Mouse (Mus musculus) forebrain, embryonic 14.5 days (tissue): ENCODE measurements around the gene Ylpm1. TPM values are rescaled to one million over a fixed set of nuclear protein-coding genes. Genes with fewer than 3 reads are reported as not detected.

Source experiments
- ATAC-seq: fragments of 200-750 bp; cut with Nextera tagmentation; 2 replicates; pipeline ENCODE4 v1.8.0; 2017; ENCODE audit warnings: mild to moderate bottlenecking, moderate library complexity
- DNase-seq: peaks from one replicate; pipeline ENCODE4 v3.0.0-alpha.2; 2015; ENCODE audit warnings: low spot score
- H3K27ac ChIP-seq: fragments of 300-500 bp; sonication (generic); 2 replicates; pipeline ENCODE4 v1.5.1; 2014; ENCODE audit warnings: low read depth, mild to moderate bottlenecking, control low read depth, low read length, moderate library complexity
- H3K27me3 ChIP-seq: fragments of 300-500 bp; sonication (generic); replicated peaks from 2 replicates; pipeline ENCODE4 v1.6.1; 2014; ENCODE audit warnings: low read length, control low read depth, mixed read lengths; ENCODE audit not compliant: control insufficient read depth, insufficient read depth
- H3K36me3 ChIP-seq: fragments of 300-500 bp; sonication (generic); 2 replicates; pipeline ENCODE4 v1.6.1; 2014; ENCODE audit warnings: low read length, control low read depth; ENCODE audit not compliant: control insufficient read depth, insufficient read depth
- H3K4me1 ChIP-seq: fragments of 300-500 bp; sonication (generic); 2 replicates; pipeline ENCODE4 v1.6.1; 2014; ENCODE audit warnings: antibody characterized with exemption, low read length, control low read depth; ENCODE audit not compliant: control insufficient read depth, insufficient read depth
- H3K4me2 ChIP-seq: fragments of 300-500 bp; sonication (generic); 2 replicates; pipeline ENCODE4 v1.6.1; 2014; ENCODE audit warnings: mild to moderate bottlenecking, control low read depth, low read length
- H3K4me3 ChIP-seq: fragments of 300-500 bp; sonication (generic); 2 replicates; pipeline ENCODE4 v1.5.1; 2014; ENCODE audit warnings: low read depth, low read length, control low read depth
- H3K9ac ChIP-seq: fragments of 300-500 bp; sonication (generic); 2 replicates; pipeline ENCODE4 v1.6.1; 2014; ENCODE audit warnings: mild to moderate bottlenecking, low read length, control low read depth, moderate library complexity
- H3K9me3 ChIP-seq: fragments of 300-500 bp; sonication (generic); replicated peaks from 2 replicates; pipeline ENCODE4 v1.6.1; 2016; ENCODE audit warnings: low read length, control low read depth, mixed read lengths; ENCODE audit not compliant: control insufficient read depth
- WGBS: fragments of 180-500 bp; shearing (Covaris S2); extraction: QIAGEN DNeasy Blood & Tissue Kit; methylation state at CpG from one replicate; pipeline ENCODE4 v1.1.7; 2014; 5-methylcytosine and 5-hydroxymethylcytosine counted together
- polyA plus RNA-seq: library from polyadenylated mRNA; unstranded; fragments of >200 nt; fragmentation: Nextera tagmentation; extraction: Ambion mirVana; gene quantifications from 2 replicates; pipeline ENCODE4 v1.2.1, GENCODE M21; 2014

The Ylpm1 gene
- polyA plus RNA-seq, 1 experiment from 2014 or later, result 32.4 TPM

DNA sequence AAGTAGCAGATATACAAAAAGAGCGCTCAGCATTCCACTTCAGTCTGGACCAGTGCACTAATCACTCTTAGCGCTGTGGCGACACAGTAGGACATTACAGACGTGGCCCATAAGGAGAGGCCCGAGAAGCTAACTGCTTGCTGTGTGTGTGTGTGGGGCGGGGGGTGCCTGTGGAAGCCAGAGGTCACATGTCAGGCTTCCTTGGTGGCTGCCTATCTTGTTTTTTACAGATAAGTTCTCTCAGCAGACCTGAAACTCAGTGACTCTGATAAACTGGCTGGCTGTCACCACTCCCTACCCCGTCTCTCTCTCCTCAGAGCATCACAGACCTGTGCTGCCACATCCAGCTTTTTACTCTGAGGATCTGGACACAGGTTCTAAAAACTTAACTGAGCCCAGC lies 33.5 kb upstream of the Ylpm1 start:
- H3K4me1 ChIP-seq, result no peaks in the 10 kb centered on the region
- H3K9me3 ChIP-seq, result no peaks in the 10 kb centered on the region
- H3K4me3 ChIP-seq, result no peak overlapping the region
- DNase-seq, result no peak
- WGBS, result 82% methylated on average over 7 of the region's 7 CpGs
- no peak overlapping the region for H3K27ac ChIP-seq
- ATAC-seq, result no peak
- H3K27me3 ChIP-seq, result no peaks in the 10 kb centered on the region
- H3K36me3 ChIP-seq, result peaks cover 5% of the 10 kb centered on the region
- H3K4me2 ChIP-seq, result no peak overlapping the region
- no peak overlapping the region for H3K9ac ChIP-seq

- Histone ChIP-seq H3K9me3 (no peaks in the 10 kb centered on the region), H3K36me3 (peaks cover 13% of the 10 kb centered on the region), H3K4me3 (no peak overlapping the region), H3K4me1 (peaks cover 11% of the 10 kb centered on the region), H3K27ac (no peak overlapping the region), H3K9ac (no peak overlapping the region), H3K4me2 (peak overlapping the region; percentile 74), H3K27me3 (no peaks in the 10 kb centered on the region)
- ATAC-seq (no peak), DNase-seq (no peak)
- 89% methylated on average over 16 of the region's 16 CpGs for whole genome bisulfite sequencing
Measured at GRCm38 (mm10) chr12:84968831-84969655, 27.1 kb upstream of the Ylpm1 start.

DNA sequence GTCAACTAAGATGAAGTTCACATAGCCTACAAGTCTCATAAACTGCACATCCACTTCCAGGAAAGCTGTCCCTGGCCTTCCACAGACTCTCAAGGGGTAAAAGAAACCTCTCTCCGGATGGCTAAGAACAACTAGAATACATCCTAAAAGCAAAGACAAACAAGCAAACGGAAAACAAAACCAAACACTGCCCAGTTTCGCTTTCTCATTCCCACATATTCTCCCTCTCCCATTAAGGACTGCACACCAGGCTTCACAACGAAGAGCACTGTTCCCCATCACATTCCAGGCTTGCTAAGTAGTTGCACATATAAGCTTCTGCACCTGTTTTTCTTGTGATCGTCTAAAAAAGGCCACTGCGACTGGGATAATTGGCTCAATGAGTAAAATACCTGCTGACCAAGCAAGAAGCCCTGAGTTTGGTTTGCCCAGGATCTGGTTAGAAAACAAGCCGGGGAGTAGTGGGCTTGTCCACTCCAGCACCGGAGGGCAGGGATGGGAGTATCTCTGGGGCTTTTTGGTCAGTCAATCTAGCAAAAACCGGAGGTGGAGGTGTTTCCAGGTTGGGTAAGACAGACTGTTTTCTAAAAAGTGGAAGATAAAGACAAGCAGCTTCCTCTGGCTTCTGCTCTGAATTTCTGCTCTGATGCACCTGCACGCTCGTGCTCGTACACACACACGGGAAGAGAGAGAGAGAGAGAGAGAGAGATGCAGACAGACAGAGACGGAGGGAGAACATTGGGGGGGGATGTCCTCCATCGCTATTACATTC lies 26.3 kb upstream of the Ylpm1 start:
- H3K27me3 ChIP-seq, result no peaks in the 10 kb centered on the region
- H3K36me3 ChIP-seq, result peaks cover 19% of the 10 kb centered on the region
- peak overlapping the region; percentile 86 for H3K9ac ChIP-seq
- no peak overlapping the region for H3K27ac ChIP-seq
- DNase-seq (no peak), ATAC-seq (no peak)
- H3K4me1 ChIP-seq, result peaks cover 11% of the 10 kb centered on the region
- H3K9me3 ChIP-seq, result no peaks in the 10 kb centered on the region
- H3K4me2 ChIP-seq, result peak overlapping the region; percentile 74
- H3K4me3 ChIP-seq, result peak overlapping the region; percentile 81
- WGBS, result 25% methylated on average over 15 of the region's 15 CpGs

DNA sequence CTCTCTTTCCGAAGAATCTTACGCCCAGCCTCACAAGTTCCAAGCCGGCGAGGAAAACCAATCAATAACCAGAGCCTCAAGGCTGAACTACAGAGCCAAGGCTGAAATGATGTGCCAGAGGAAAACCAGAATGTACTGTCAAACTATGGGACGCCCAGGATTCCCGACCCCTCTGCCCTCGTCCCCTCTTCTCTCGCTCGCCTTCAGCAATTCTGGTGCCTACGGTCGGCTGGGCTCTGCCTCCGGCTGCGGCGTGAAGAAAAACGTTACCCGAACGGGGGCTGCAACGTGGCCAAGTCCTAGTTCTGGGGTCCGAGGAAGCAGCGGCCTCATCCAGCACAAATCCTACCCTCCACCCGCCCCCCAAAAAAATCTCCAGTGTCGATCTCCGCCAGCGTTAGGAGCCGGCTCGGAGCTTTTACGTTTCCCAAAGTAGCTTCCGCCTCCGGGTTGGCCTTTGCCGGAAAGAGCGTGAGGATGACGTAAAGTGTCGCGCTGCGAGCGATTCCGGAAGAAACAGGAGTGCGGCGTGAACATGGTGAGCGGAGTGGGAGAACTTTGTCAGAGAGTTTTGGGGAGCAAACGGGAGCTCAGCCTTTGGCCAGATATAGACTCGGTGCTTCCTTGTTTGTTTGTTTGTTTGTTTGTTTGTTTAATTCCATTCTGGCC lies 25.6 kb upstream of the Ylpm1 start, which contains the start of the genes Fcf1 and Arel1:
Fcf1 (plus strand) TSS at position 470 of the 669 bp plus-strand sequence.
Arel1 (minus strand) TSS at position 473 of the 669 bp plus-strand sequence.
- under 1% methylated on average over 42 of the region's 42 CpGs for WGBS
- Histone ChIP-seq H3K4me1 (peaks cover 11% of the 10 kb centered on the region), H3K27me3 (no peaks in the 10 kb centered on the region), H3K27ac (no peak within 1 kb of the TSS), H3K4me3 (peak within 1 kb of the TSS; percentile 81), H3K36me3 (peaks cover 23% of the 10 kb centered on the region), H3K9me3 (no peaks in the 10 kb centered on the region), H3K4me2 (peak within 1 kb of the TSS; percentile 78), H3K9ac (peak within 1 kb of the TSS; percentile 86)
- DNase-seq (peak; percentile 96), ATAC-seq (peak; percentile 85)

GRCm38 (mm10) chr12:84979264-84979862 lies 16.8 kb upstream of the Ylpm1 start:
- DNase-seq (no peak), ATAC-seq (no peak)
- Histone ChIP-seq H3K36me3 (peaks cover 93% of the 10 kb centered on the region), H3K27ac (no peak overlapping the region), H3K9ac (no peak overlapping the region), H3K27me3 (no peaks in the 10 kb centered on the region), H3K9me3 (no peaks in the 10 kb centered on the region), H3K4me3 (no peak overlapping the region), H3K4me2 (no peak overlapping the region), H3K4me1 (no peaks in the 10 kb centered on the region)
- 88% methylated on average over 2 of the region's 2 CpGs for WGBS

GRCm38 (mm10) chr12:84989456-84989855 lies 6.7 kb upstream of the Ylpm1 start:
- Histone ChIP-seq H3K4me3 (no peak overlapping the region), H3K27me3 (no peaks in the 10 kb centered on the region), H3K4me1 (no peaks in the 10 kb centered on the region), H3K4me2 (no peak overlapping the region), H3K9me3 (no peaks in the 10 kb centered on the region), H3K36me3 (0 out of 2 replicates have a peak, but pooled peaks cover 9% of the 10 kb centered on the region), H3K27ac (no peak overlapping the region), H3K9ac (no peak overlapping the region)
- DNase-seq (no peak), ATAC-seq (no peak)
- 70% methylated on average over 4 of the region's 4 CpGs for WGBS

GRCm38 (mm10) chr12:84995112-84995761 lies 884 bp upstream of the Ylpm1 start:
- H3K27ac ChIP-seq, result no peak overlapping the region
- peaks cover 18% of the 10 kb centered on the region for H3K4me1 ChIP-seq
- 95% methylated on average over 8 of the region's 9 CpGs for WGBS
- no peak overlapping the region; the same call in 1 of the 2 replicates for H3K9ac ChIP-seq
- H3K36me3 ChIP-seq, result no peaks in the 10 kb centered on the region
- H3K9me3 ChIP-seq, result no peaks in the 10 kb centered on the region
- ATAC-seq (no peak), DNase-seq (peak; percentile 3)
- H3K27me3 ChIP-seq, result no peaks in the 10 kb centered on the region
- peak overlapping the region; percentile 31 for H3K4me2 ChIP-seq
- peak overlapping the region; percentile 97; the same call in 1 of the 2 replicates for H3K4me3 ChIP-seq
